Mouse (Mus musculus): ENCODE results near the gene Hps5. TPM values are rescaled to one million over a fixed set of nuclear protein-coding genes. Genes with fewer than 3 reads are reported as not detected.
"Not testable (repeated sequence)": the region's sequence is repeated elsewhere in the genome, so short reads cannot be mapped to it uniquely, and the experiment has no call there.

The Hps5 gene
- polyA plus RNA-seq, 1 experiment from 2014 or later: 10.7 TPM

GRCm38 (mm10) chr7:46836357-46836756, 40.5 kb upstream of the Hps5 start:
- WGBS (ENCODE audit: insufficient replicate concordance): 60% methylated on average over 5 of the region's 5 CpGs
- H3K9me3 ChIP-seq (replicated peaks): no peaks in the 10 kb centered on the region
- H3K9ac ChIP-seq: no peak overlapping the region
- H3K36me3 ChIP-seq: no peaks in the 10 kb centered on the region
- H3K27me3 ChIP-seq (replicated peaks): no peaks in the 10 kb centered on the region
- no peak for ATAC-seq
- no peak overlapping the region for H3K4me2 ChIP-seq
- H3K4me1 ChIP-seq: peaks cover 76% of the 10 kb centered on the region
- no peak overlapping the region for H3K27ac ChIP-seq
- H3K4me3 ChIP-seq: no peak overlapping the region

- Histone ChIP-seq H3K27ac (no peak overlapping the region), H3K36me3 (no peaks in the 10 kb centered on the region), H3K4me1 (peaks cover 76% of the 10 kb centered on the region), H3K9ac (no peak overlapping the region), H3K4me3 (no peak overlapping the region), H3K4me2 (no peak overlapping the region), H3K9me3 (replicated peaks) (no peaks in the 10 kb centered on the region), H3K27me3 (replicated peaks) (no peaks in the 10 kb centered on the region)
- 68% methylated on average over 14 of the region's 14 CpGs for WGBS (ENCODE audit: insufficient replicate concordance)
- ATAC-seq: no peak
Measured at GRCm38 (mm10) chr7:46834994-46835610, 39.2 kb upstream of the Hps5 start.

- H3K4me2 ChIP-seq: peak overlapping the region; percentile 15
- peak overlapping the region; percentile 64 for H3K27ac ChIP-seq
- no peak overlapping the region for H3K4me3 ChIP-seq
- no peaks in the 10 kb centered on the region for H3K9me3 ChIP-seq (replicated peaks)
- no peaks in the 10 kb centered on the region for H3K27me3 ChIP-seq (replicated peaks)
- 54% methylated on average over 7 of the region's 7 CpGs for WGBS (ENCODE audit: insufficient replicate concordance)
- peaks cover 63% of the 10 kb centered on the region for H3K4me1 ChIP-seq
- no peak for ATAC-seq
- H3K36me3 ChIP-seq: no peaks in the 10 kb centered on the region
- H3K9ac ChIP-seq: no peak overlapping the region
Measured at GRCm38 (mm10) chr7:46833670-46834255, 37.9 kb upstream of the Hps5 start.

GRCm38 (mm10) chr7:46833266-46833665, 37.4 kb upstream of the Hps5 start:
- no peaks in the 10 kb centered on the region for H3K36me3 ChIP-seq
- H3K27ac ChIP-seq: peak overlapping the region; percentile 64
- WGBS (ENCODE audit: insufficient replicate concordance): 12% methylated on average over 6 of the region's 6 CpGs
- peak overlapping the region; percentile 15 for H3K4me2 ChIP-seq
- no peak overlapping the region for H3K4me3 ChIP-seq
- H3K9me3 ChIP-seq (replicated peaks): no peaks in the 10 kb centered on the region
- H3K27me3 ChIP-seq (replicated peaks): no peaks in the 10 kb centered on the region
- peaks cover 58% of the 10 kb centered on the region for H3K4me1 ChIP-seq
- H3K9ac ChIP-seq: no peak overlapping the region
- peak; percentile 89 for ATAC-seq

- not testable (repeated sequence) for H3K4me3 ChIP-seq; H3K27ac ChIP-seq; H3K9me3 ChIP-seq (replicated peaks); H3K9ac ChIP-seq; H3K4me2 ChIP-seq; H3K36me3 ChIP-seq; ATAC-seq; H3K27me3 ChIP-seq (replicated peaks)
- WGBS (ENCODE audit: insufficient replicate concordance): 69% methylated on average over 11 of the region's 11 CpGs
- H3K4me1 ChIP-seq: peaks cover 57% of the 10 kb centered on the region
Measured at GRCm38 (mm10) chr7:46832112-46832810, 36.4 kb upstream of the Hps5 start.

- Histone ChIP-seq H3K4me1 (peaks cover 60% of the 10 kb centered on the region), H3K9ac (no peak overlapping the region), H3K36me3 (no peaks in the 10 kb centered on the region), H3K27me3 (replicated peaks) (no peaks in the 10 kb centered on the region), H3K27ac (peak overlapping the region; percentile 67), H3K4me2 (no peak overlapping the region), H3K4me3 (no peak overlapping the region), H3K9me3 (replicated peaks) (no peaks in the 10 kb centered on the region)
- WGBS (ENCODE audit: insufficient replicate concordance): 36% methylated on average over 8 of the region's 8 CpGs
- ATAC-seq: no peak
Measured at GRCm38 (mm10) chr7:46831693-46832092, 35.8 kb upstream of the Hps5 start.

GRCm38 (mm10) chr7:46830799-46831590, 35.1 kb upstream of the Hps5 start:
- no peak for ATAC-seq
- H3K9me3 ChIP-seq (replicated peaks): no peaks in the 10 kb centered on the region
- peak overlapping the region; percentile 67 for H3K27ac ChIP-seq
- WGBS (ENCODE audit: insufficient replicate concordance): 30% methylated on average over 13 of the region's 13 CpGs
- H3K27me3 ChIP-seq (replicated peaks): no peaks in the 10 kb centered on the region
- H3K4me1 ChIP-seq: peaks cover 60% of the 10 kb centered on the region
- H3K4me2 ChIP-seq: peak overlapping the region; percentile 9; the same call in 1 of the 2 replicates
- H3K36me3 ChIP-seq: no peaks in the 10 kb centered on the region
- no peak overlapping the region for H3K4me3 ChIP-seq
- no peak overlapping the region for H3K9ac ChIP-seq

GRCm38 (mm10) chr7:46829911-46830310, 34.0 kb upstream of the Hps5 start:
- Histone ChIP-seq H3K27ac (peak overlapping the region; percentile 67), H3K4me3 (no peak overlapping the region), H3K27me3 (replicated peaks) (no peaks in the 10 kb centered on the region), H3K9me3 (replicated peaks) (no peaks in the 10 kb centered on the region), H3K9ac (no peak overlapping the region), H3K36me3 (no peaks in the 10 kb centered on the region), H3K4me2 (no peak overlapping the region), H3K4me1 (peaks cover 58% of the 10 kb centered on the region)
- 76% methylated on average over 12 of the region's 12 CpGs for WGBS (ENCODE audit: insufficient replicate concordance)
- ATAC-seq: peak; percentile 30

- 92% methylated on average over 2 of the region's 2 CpGs for WGBS (ENCODE audit: insufficient replicate concordance)
- H3K27me3 ChIP-seq (replicated peaks): no peaks in the 10 kb centered on the region
- H3K4me3 ChIP-seq: no peak overlapping the region
- H3K4me2 ChIP-seq: no peak overlapping the region
- H3K9me3 ChIP-seq (replicated peaks): no peaks in the 10 kb centered on the region
- peaks cover 37% of the 10 kb centered on the region for H3K4me1 ChIP-seq
- peaks cover 16% of the 10 kb centered on the region for H3K36me3 ChIP-seq
- no peak overlapping the region for H3K27ac ChIP-seq
- ATAC-seq: no peak
- H3K9ac ChIP-seq: no peak overlapping the region
Measured at GRCm38 (mm10) chr7:46827803-46828184, 31.9 kb upstream of the Hps5 start.

- no peak overlapping the region for H3K4me3 ChIP-seq
- WGBS (ENCODE audit: insufficient replicate concordance): 66% methylated on average over 20 of the region's 20 CpGs
- no peak overlapping the region for H3K27ac ChIP-seq
- no peak for ATAC-seq
- H3K4me1 ChIP-seq: peaks cover 32% of the 10 kb centered on the region
- peaks cover 21% of the 10 kb centered on the region for H3K36me3 ChIP-seq
- no peak overlapping the region for H3K9ac ChIP-seq
- no peaks in the 10 kb centered on the region for H3K27me3 ChIP-seq (replicated peaks)
- no peak overlapping the region for H3K4me2 ChIP-seq
- no peaks in the 10 kb centered on the region for H3K9me3 ChIP-seq (replicated peaks)
Measured at GRCm38 (mm10) chr7:46827046-46827802, 31.4 kb upstream of the Hps5 start.

GRCm38 (mm10) chr7:46820876-46821632, 25.2 kb upstream of the Hps5 start:
- not testable (repeated sequence) for H3K9ac ChIP-seq; H3K9me3 ChIP-seq (replicated peaks); H3K27me3 ChIP-seq (replicated peaks); H3K4me3 ChIP-seq; H3K27ac ChIP-seq; H3K4me1 ChIP-seq; H3K4me2 ChIP-seq; ATAC-seq
- H3K36me3 ChIP-seq: peaks cover 76% of the 10 kb centered on the region
- 80% methylated on average over 15 of the region's 15 CpGs for WGBS (ENCODE audit: insufficient replicate concordance)

Data from liver, embryonic 12.5 days (tissue).